Mouse (Mus musculus) lung, adult 2 months (tissue): Measurements from ENCODE around the gene Pick1.

ENCODE experiments used
- CTCF ChIP-seq: fragments of 200-500 bp; IDR thresholded peaks from 2 replicates; pipeline ENCODE4 v1.5.1; 2011; ENCODE audit warnings: mild to moderate bottlenecking, low read length, control low read depth; ENCODE audit not compliant: insufficient read depth
- POLR2A ChIP-seq: fragments of 200-500 bp; IDR thresholded peaks from 2 replicates; pipeline ENCODE4 v1.6.1; 2011; ENCODE audit warnings: low read depth, mild to moderate bottlenecking, control low read depth, low read length, borderline replicate concordance; ENCODE audit errors: extremely low read depth

- TF ChIP-seq CTCF (no peak), POLR2A (no peak)
Observed at GRCm38 (mm10) chr15:79261757-79262156, 32.8 kb downstream of the Pick1 start.
